Mouse (Mus musculus) telencephalon, adult 2 months (tissue): ENCODE measurements at regions not wholly inside any gene's neighbourhood (a gene's known extent, or its start where the extent isn't known, plus 50 kb on each side); places are given as distances from the start of the nearest gene placed in this dataset.
A peak's percentile ranks its signal among the peaks of the same experiment; 100 is the strongest.

Experiments
- DNase-seq: peaks from one replicate; pipeline ENCODE4 v3.0.0-alpha.2; 2011; ENCODE audit warnings: low read depth, low spot score

GRCm38 (mm10) chr1:57643466-57644097, 130.4 kb upstream of the Spats2l start:
- no peak for DNase-seq

- DNase-seq, result no peak
Observed at GRCm38 (mm10) chr1:57664962-57665361, 109.0 kb upstream of the Spats2l start.

- DNase-seq, result no peak
Observed at GRCm38 (mm10) chr1:57665724-57666123, 108.2 kb upstream of the Spats2l start.

GRCm38 (mm10) chr1:57666179-57666693, 107.7 kb upstream of the Spats2l start:
- no peak for DNase-seq

GRCm38 (mm10) chr1:57673415-57673814, 100.5 kb upstream of the Spats2l start:
- DNase-seq, result no peak

GRCm38 (mm10) chr1:57673957-57674699, 99.8 kb upstream of the Spats2l start:
- DNase-seq, result no peak

GRCm38 (mm10) chr1:57684387-57685162, 89.4 kb upstream of the Spats2l start:
- DNase-seq, result no peak

GRCm38 (mm10) chr1:57689253-57689652, 84.7 kb upstream of the Spats2l start:
- no peak for DNase-seq

- DNase-seq, result no peak
Observed at GRCm38 (mm10) chr1:57707906-57708305, 66.1 kb upstream of the Spats2l start.

- DNase-seq, result no peak
Observed at GRCm38 (mm10) chr1:57712916-57713503, 61.0 kb upstream of the Spats2l start.

- peak; percentile 34 for DNase-seq
Observed at GRCm38 (mm10) chr1:57717139-57717800, 56.7 kb upstream of the Spats2l start.

- no peak for DNase-seq
Observed at GRCm38 (mm10) chr1:57718409-57718808, 55.6 kb upstream of the Spats2l start.
